Mouse (Mus musculus) kidney, embryonic 14.5 days (tissue): ENCODE data around the gene Usp5. TPM values are rescaled to one million over a fixed set of nuclear protein-coding genes. Genes with fewer than 3 reads are reported as not detected.
"Not testable (repeated sequence)": the region's sequence is repeated elsewhere in the genome, so short reads cannot be mapped to it uniquely, and the experiment has no call there.

ENCODE experiments used
- ATAC-seq: fragments of 200-750 bp; cut with Nextera tagmentation; 2 replicates; pipeline ENCODE4 v1.8.0; 2017; ENCODE audit warnings: moderate number of reproducible peaks, mild to moderate bottlenecking, moderate TSS enrichment, moderate library complexity; ENCODE audit not compliant: low FRiP score, low TSS enrichment
- H3K27ac ChIP-seq: fragments of 300-500 bp; sonication (generic); 2 replicates; pipeline ENCODE4 v1.5.1; 2014; ENCODE audit warnings: low read depth, mild to moderate bottlenecking, low read length, moderate library complexity, mixed read lengths
- H3K27me3 ChIP-seq: fragments of 300-500 bp; sonication (generic); 2 replicates; pipeline ENCODE4 v1.6.1; 2014; ENCODE audit warnings: mild to moderate bottlenecking, low read length; ENCODE audit not compliant: control insufficient read depth, insufficient read depth
- H3K36me3 ChIP-seq: fragments of 300-500 bp; sonication (generic); 2 replicates; pipeline ENCODE4 v1.6.1; 2014; ENCODE audit warnings: low read length, mixed read lengths; ENCODE audit not compliant: control insufficient read depth, insufficient read depth
- H3K4me1 ChIP-seq: fragments of 300-500 bp; sonication (generic); 2 replicates; pipeline ENCODE4 v1.6.1; 2014; ENCODE audit warnings: low read length, mixed read lengths; ENCODE audit not compliant: control insufficient read depth, insufficient read depth
- H3K4me2 ChIP-seq: fragments of 300-500 bp; sonication (generic); replicated peaks from 2 replicates; pipeline ENCODE4 v1.6.1; 2014; ENCODE audit warnings: low read depth, mild to moderate bottlenecking, low read length
- H3K4me3 ChIP-seq: fragments of 300-500 bp; sonication (generic); 2 replicates; pipeline ENCODE4 v1.5.1; 2014; ENCODE audit warnings: mild to moderate bottlenecking, low read length
- H3K9ac ChIP-seq: fragments of 300-500 bp; sonication (generic); 2 replicates; pipeline ENCODE4 v1.6.1; 2014; ENCODE audit warnings: low read depth, mild to moderate bottlenecking, low read length, moderate library complexity
- H3K9me3 ChIP-seq: fragments of 300-500 bp; sonication (generic); 2 replicates; pipeline ENCODE4 v1.6.1; 2016; ENCODE audit warnings: low read length; ENCODE audit not compliant: control insufficient read depth
- WGBS: fragments of 180-500 bp; shearing (Covaris S2); extraction: QIAGEN DNeasy Blood & Tissue Kit; methylation state at CpG from one replicate; pipeline ENCODE4 v1.1.7; 2014; 5-methylcytosine and 5-hydroxymethylcytosine counted together
- polyA plus RNA-seq: library from polyadenylated mRNA; unstranded; fragments of >200 nt; fragmentation: Nextera tagmentation; extraction: Ambion mirVana; gene quantifications from 2 replicates; pipeline ENCODE4 v1.2.1, GENCODE M21; 2014

Gene Usp5
- polyA plus RNA-seq, 1 experiment from 2014 or later, result 139 TPM

DNA sequence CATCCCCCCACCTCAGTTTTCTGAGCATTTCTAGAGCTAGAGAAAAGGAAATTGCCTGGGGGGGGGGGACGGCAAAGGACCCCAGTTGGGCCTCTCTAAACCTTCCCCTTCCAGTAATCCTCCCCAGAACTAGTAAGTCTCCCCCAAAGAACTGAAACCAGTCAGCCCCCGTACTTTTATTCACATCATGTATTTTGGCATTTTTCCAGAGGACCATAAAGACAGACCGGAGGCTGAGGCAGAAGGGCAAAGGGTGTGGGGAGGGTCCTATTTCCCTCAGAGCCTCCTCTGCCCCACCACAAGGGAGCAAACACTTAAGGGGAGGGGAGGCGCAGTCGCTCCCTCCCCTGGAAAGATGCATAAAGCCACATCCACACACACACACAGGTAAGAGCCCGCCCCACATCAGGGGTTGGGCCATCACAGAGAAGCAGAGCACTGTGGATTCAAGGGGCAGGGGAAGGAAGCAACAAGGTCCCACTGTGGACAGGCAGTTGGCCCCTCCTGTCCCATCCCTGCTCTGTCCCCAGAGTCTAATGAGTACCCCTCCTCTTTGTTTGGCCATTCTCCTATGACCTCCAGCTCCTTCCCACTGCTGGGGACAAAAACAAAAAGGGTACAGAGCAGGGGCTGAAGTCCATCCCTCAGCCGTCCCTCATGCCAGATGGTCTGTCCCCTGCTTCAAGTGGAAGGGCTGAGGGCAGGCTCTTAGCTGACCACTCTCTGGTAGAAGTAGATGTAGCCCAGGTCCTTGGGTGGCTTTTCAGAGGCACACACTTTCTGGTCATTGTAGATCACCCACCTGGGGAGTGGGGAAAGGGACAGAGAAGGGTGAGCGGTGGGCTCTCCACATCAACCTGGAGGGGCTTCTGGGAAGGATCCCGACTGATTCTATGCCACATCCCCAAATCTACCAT is 14.2 kb downstream of the Usp5 start:
- H3K27me3 ChIP-seq, result no peaks in the 10 kb centered on the region
- peak overlapping the region; percentile 31; the same call in 1 of the 2 replicates for H3K27ac ChIP-seq
- peaks cover 64% of the 10 kb centered on the region for H3K36me3 ChIP-seq
- no peaks in the 10 kb centered on the region for H3K9me3 ChIP-seq
- ATAC-seq, result peak; percentile 9; the same call in 1 of the 2 replicates
- H3K4me3 ChIP-seq, result no peak overlapping the region
- H3K4me1 ChIP-seq, result peaks cover 15% of the 10 kb centered on the region; the same call in 1 of the 2 replicates
- no peak overlapping the region; the same call in 1 of the 2 replicates for H3K9ac ChIP-seq
- peak overlapping the region; percentile 57; the same call in 1 of the 2 replicates for H3K4me2 ChIP-seq
- 66% methylated on average over 9 of the region's 9 CpGs for WGBS

DNA sequence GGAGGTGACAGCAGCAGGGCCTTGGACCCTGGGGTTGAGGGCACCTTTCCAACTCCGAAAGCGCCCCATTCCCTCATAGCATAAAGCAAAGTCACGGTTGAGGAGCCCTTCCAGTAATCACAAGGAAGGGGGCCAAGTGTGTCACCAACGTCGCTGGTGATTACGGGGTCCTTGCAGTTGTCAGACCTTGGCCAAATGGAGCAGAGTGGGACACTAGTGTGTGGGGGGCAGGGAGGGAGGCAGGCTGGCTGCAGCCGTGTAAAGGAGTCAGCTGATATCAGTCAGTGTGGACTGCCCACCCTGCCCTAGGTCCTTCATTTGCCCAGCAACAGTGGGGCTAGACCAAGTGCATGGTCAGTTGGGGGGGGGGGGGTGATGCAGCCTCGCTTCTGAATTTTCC is 14.8 kb downstream of the Usp5 start:
- peak overlapping the region; percentile 49 for H3K27ac ChIP-seq
- H3K4me2 ChIP-seq, result peak overlapping the region; percentile 57
- 22% methylated on average over 8 of the region's 8 CpGs for WGBS
- peak; percentile 53 for ATAC-seq
- peak overlapping the region; percentile 74 for H3K4me3 ChIP-seq
- peaks cover 60% of the 10 kb centered on the region for H3K36me3 ChIP-seq
- no peak overlapping the region for H3K9ac ChIP-seq
- no peaks in the 10 kb centered on the region for H3K27me3 ChIP-seq
- peaks cover 19% of the 10 kb centered on the region; the same call in 1 of the 2 replicates for H3K4me1 ChIP-seq
- no peaks in the 10 kb centered on the region for H3K9me3 ChIP-seq

DNA sequence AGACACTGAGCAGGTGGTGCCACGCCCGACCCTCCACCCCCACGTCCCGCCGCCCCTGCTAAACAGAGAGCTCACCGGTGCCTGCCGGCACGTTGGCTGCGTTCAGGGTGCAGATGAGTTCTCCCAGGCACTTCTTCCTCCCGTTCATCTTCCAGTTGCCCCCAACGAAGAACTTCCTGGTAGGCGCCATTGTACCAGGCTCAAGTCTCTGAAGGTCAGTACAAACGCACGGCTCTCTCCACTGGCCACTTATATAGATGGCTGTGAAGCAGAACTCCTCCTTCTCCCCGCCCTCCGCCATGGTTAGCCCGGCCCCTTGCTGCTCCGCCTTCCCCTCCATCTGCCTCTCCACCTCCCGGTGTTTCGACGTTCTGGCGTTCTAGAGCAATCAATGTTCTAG is 15.4 kb downstream of the Usp5 start, which contains the start of gene Tpi1:
TSS of gene Tpi1 (minus strand) at position 364 of the 400 bp plus-strand sequence.
- Histone ChIP-seq H3K27ac (peak within 1 kb of the TSS; percentile 91), H3K4me1 (peaks cover 19% of the 10 kb centered on the region; the same call in 1 of the 2 replicates), H3K27me3 (no peaks in the 10 kb centered on the region), H3K9me3 (no peaks in the 10 kb centered on the region), H3K4me3 (peak within 1 kb of the TSS; percentile 74), H3K9ac (peak within 1 kb of the TSS; percentile 82), H3K4me2 (peak within 1 kb of the TSS; percentile 57), H3K36me3 (peaks cover 55% of the 10 kb centered on the region)
- WGBS, result under 1% methylated on average over 22 of the region's 22 CpGs
- ATAC-seq, result peak; percentile 87

DNA sequence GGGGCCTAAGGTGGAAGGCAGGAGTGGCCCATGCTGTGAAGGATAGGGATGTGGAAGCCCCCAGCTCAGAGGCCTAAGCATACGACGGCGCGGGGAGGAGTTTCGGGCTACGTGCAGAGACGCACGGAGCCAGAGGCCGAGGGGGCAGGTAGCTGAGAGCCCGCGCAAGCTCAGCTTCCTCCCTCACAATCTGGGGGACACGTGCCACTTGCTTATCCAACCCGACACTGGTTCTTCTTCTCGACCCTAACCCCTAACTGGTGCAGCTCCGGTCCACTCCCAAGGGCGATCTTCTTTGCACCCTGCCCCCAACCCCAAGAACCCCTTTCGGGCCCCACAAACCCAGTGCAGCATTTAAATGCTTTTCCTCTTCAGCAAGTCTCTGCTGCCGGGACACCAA is 15.8 kb downstream of the Usp5 start:
- peak overlapping the region; percentile 82 for H3K9ac ChIP-seq

DNA sequence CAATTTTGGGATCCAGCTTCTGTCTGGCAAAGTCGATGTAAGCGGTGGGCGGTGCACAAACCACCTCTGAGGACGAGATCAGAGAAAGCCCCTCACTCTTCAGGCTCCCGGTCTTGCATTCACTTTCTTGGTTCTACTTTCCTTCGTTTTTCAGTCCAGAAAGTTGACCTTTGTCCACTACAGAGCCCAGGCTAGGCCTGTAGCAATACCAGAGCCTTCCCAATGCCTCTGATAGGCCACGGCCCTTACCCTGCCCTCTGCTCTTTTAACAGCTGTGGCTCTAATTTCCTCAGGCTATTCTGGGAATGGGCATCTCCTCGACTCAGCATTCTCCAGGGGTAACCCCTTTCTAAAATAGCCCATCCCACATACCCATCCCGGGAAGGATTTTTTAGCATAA is 16.4 kb downstream of the Usp5 start:
- H3K4me1 ChIP-seq, result peaks cover 22% of the 10 kb centered on the region; the same call in 1 of the 2 replicates
- H3K27ac ChIP-seq, result no peak overlapping the region
- peaks cover 44% of the 10 kb centered on the region for H3K36me3 ChIP-seq
- H3K27me3 ChIP-seq, result no peaks in the 10 kb centered on the region
- 18% methylated on average over 9 of the region's 9 CpGs for WGBS
- H3K9ac ChIP-seq, result peak overlapping the region; percentile 82
- no peak for ATAC-seq
- peak overlapping the region; percentile 74 for H3K4me3 ChIP-seq
- no peaks in the 10 kb centered on the region for H3K9me3 ChIP-seq
- peak overlapping the region; percentile 57 for H3K4me2 ChIP-seq

More for the DNA sequence above, 15.8 kb downstream of the Usp5 start:
- ATAC-seq, result peak; percentile 40
- H3K27me3 ChIP-seq, result no peaks in the 10 kb centered on the region
- peak overlapping the region; percentile 74 for H3K4me3 ChIP-seq
- H3K27ac ChIP-seq, result peak overlapping the region; percentile 91
- H3K4me2 ChIP-seq, result peak overlapping the region; percentile 57
- WGBS, result 0% methylated on average over 15 of the region's 18 CpGs
- H3K4me1 ChIP-seq, result peaks cover 19% of the 10 kb centered on the region; the same call in 1 of the 2 replicates
- H3K36me3 ChIP-seq, result peaks cover 51% of the 10 kb centered on the region
- no peaks in the 10 kb centered on the region for H3K9me3 ChIP-seq

DNA sequence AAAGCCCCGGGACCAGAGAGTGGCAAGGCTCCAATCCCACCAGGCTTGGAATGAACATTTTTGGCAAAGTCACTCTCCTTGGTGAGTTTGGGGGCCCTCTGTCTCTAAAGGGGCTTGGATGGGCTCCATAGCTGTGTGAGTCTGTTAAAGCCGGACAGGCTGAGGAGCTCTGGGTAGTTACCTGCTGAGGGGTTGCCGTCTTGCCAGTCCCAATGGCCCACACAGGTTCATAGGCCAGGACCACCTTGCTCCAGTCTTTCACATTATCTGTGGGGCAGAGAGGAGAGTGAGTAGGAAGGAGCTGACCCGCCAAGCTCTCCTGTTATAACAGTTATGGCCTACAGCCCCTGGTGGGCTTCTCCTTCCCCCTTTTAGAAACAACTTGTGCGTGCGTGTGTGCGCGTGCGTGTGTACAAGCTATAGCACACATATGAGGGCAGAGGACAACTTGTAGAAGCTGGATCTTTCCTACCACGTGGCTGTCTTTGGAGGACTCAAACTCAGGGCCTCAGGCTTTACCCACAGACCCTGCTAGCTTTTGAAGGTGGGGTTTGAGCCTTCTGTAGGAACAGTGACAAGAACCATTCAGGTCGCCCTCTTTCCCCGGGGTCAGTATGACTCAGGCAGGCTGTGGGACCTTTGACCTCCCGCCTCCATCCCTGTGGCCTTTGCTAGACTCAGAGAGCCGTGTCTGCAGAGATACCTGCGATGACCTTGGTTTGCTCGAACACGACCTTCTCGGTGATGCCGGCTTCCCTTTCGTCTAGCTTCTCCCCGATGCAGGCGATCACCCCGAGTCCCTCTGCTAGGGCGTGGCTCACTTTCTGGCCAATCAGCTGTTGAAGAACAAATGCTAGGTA is 17.4 kb downstream of the Usp5 start:
- Histone ChIP-seq H3K4me2 (peak overlapping the region; percentile 57), H3K9me3 (no peaks in the 10 kb centered on the region), H3K27me3 (no peaks in the 10 kb centered on the region), H3K27ac (0 out of 2 replicates have a peak overlapping the region, but pooled peaks have one; percentile 8), H3K36me3 (peaks cover 35% of the 10 kb centered on the region), H3K4me1 (peaks cover 22% of the 10 kb centered on the region; the same call in 1 of the 2 replicates), H3K4me3 (peak overlapping the region; percentile 74), H3K9ac (peak overlapping the region; percentile 82; the same call in 1 of the 2 replicates)
- no peak for ATAC-seq
- WGBS, result 83% methylated on average over 24 of the region's 24 CpGs

DNA sequence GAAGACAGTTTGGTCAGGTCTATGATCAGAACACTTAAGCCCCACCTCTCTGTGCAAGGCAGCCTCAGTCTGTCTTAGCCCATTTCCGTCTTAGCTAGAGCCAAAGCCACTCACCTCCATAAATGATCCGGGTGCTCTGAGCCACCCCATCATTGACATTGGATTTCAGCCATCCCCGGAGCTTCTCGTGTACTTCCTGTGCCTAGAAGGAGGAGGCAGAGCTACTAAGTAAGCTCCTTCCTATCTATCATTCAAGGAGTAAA is 17.9 kb downstream of the Usp5 start:
- H3K9ac ChIP-seq, result no peak overlapping the region
- no peak for ATAC-seq
- H3K9me3 ChIP-seq, result no peaks in the 10 kb centered on the region
- H3K4me2 ChIP-seq, result no peak overlapping the region
- no peak overlapping the region for H3K4me3 ChIP-seq
- 64% methylated on average over 4 of the region's 4 CpGs for WGBS
- peaks cover 30% of the 10 kb centered on the region for H3K36me3 ChIP-seq
- H3K4me1 ChIP-seq, result peaks cover 25% of the 10 kb centered on the region
- no peak overlapping the region for H3K27ac ChIP-seq
- no peaks in the 10 kb centered on the region for H3K27me3 ChIP-seq

DNA sequence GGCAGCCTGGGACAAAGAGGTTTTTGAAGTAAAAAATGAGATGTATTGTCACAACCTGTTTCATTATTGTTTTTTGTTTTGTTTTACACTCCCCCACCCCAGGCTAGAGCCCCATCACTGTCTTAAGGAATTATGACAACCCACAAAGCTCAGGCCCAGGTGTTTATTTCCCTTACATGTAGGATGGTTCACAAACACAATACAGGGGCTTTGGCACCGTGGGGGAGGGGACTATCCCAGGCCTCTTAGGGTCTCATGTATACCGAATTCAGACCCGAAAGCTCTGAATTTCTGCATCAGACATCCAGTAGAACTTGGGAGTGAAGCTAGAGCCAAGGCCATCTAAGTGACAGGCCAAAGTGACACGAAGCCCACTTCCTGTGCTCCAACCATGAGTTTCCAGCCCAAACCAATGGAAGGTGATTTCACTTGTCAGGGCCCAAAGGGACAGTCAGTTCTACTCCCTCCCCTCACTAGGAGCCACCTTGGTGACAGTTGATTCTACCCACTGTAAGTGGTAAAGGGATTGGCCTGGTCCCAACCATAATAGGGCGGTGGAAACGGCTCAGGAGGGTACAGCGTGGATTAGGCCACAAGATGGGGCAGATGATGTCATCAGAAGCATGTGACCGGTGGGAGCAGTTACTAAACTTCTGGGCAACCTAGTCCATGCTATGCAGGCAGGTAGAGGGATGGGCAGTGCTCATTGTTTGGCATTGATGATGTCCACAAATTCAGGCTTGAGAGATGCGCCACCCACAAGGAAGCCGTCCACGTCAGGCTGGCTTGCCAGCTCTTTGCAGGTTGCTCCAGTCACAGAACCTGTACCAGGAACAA is 18.5 kb downstream of the Usp5 start:
- ATAC-seq, H3K9me3 ChIP-seq, H3K4me2 ChIP-seq, H3K27me3 ChIP-seq, H3K4me3 ChIP-seq, H3K9ac ChIP-seq, H3K27ac ChIP-seq: not testable (repeated sequence)
- WGBS, result 86% methylated on average over 10 of the region's 11 CpGs
- H3K4me1 ChIP-seq, result peaks cover 27% of the 10 kb centered on the region
- peaks cover 30% of the 10 kb centered on the region for H3K36me3 ChIP-seq
